Comparison of ENCODE assay signal across 22 mouse cellular contexts in genomic region chr7:90231431-90231830, GRCm38 (mm10). TPM values are rescaled to one million over a fixed set of nuclear protein-coding genes. Genes with fewer than 3 reads are reported as not detected.
DNase-seq lines count a peak whose midpoint lies in the region; ATAC-seq and TF ChIP-seq lines count a peak whose summit lies in the region.
"Had no signal": no experiment of that assay in that cellular context is flagged by ENCODE, and none has a peak within 500 bp of the region (broad histone marks: within the 10 kb centered on the region; RNA-seq: fewer than 3 reads in every experiment).

No protein-coding gene starts in this region.

- intact Hi-C loops in left cerebral cortex, postnatal 14 days (cut with DNase I): no loop called here

- no peak overlapping the region for H3K4me3 ChIP-seq in kidney, postnatal 0 days (replicated peaks; ENCODE audit: low read depth, low read length)
- H3K4me3 ChIP-seq in kidney, embryonic 16.5 days (ENCODE audit: low read length): no peak overlapping the region
- H3K4me3 ChIP-seq in lung, postnatal 0 days (ENCODE audit: low read depth, low read length): no peak overlapping the region
- H3K4me3 ChIP-seq: forebrain, embryonic 15.5 days; heart, embryonic 15.5 days; intestine, embryonic 15.5 days; limb, embryonic 13.5 days; liver, embryonic 15.5 days; neural tube, embryonic 15.5 days had no signal

- no peaks in the 10 kb centered on the region for H3K9me3 ChIP-seq in kidney, postnatal 0 days (replicated peaks; ENCODE audit: low read length)
- H3K9me3 ChIP-seq in kidney, embryonic 16.5 days (ENCODE audit: low read length): no peaks in the 10 kb centered on the region
- H3K9me3 ChIP-seq in lung, postnatal 0 days (ENCODE audit: low read length): no peaks in the 10 kb centered on the region
- H3K9me3 ChIP-seq: forebrain, embryonic 15.5 days; heart, embryonic 15.5 days; intestine, embryonic 15.5 days; limb, embryonic 13.5 days; liver, embryonic 15.5 days; neural tube, embryonic 15.5 days had no signal

- H3K4me2 ChIP-seq in kidney, postnatal 0 days (ENCODE audit: low read length): 0 out of 2 replicates have a peak overlapping the region, but pooled peaks have one; percentile 10
- no peak overlapping the region for H3K4me2 ChIP-seq in kidney, embryonic 16.5 days (replicated peaks; ENCODE audit: low read depth, low read length)
- peak overlapping the region; percentile 19; the same call in 1 of the 2 replicates for H3K4me2 ChIP-seq in lung, postnatal 0 days (replicated peaks; ENCODE audit: low read depth, low read length)
- H3K4me2 ChIP-seq: forebrain, embryonic 15.5 days; heart, embryonic 15.5 days; intestine, embryonic 15.5 days; limb, embryonic 13.5 days; liver, embryonic 15.5 days; neural tube, embryonic 15.5 days had no signal

- no peaks in the 10 kb centered on the region for H3K27me3 ChIP-seq in kidney, postnatal 0 days (ENCODE audit: insufficient read depth, low read length)
- H3K27me3 ChIP-seq in kidney, embryonic 16.5 days (ENCODE audit: insufficient read depth, low read length): no peaks in the 10 kb centered on the region
- H3K27me3 ChIP-seq in lung, postnatal 0 days (replicated peaks; ENCODE audit: insufficient read depth, low read length): no peaks in the 10 kb centered on the region
- H3K27me3 ChIP-seq: forebrain, embryonic 15.5 days; heart, embryonic 15.5 days; intestine, embryonic 15.5 days; limb, embryonic 13.5 days; liver, embryonic 15.5 days; neural tube, embryonic 15.5 days had no signal

- DNase-seq in kidney, postnatal 0 days (ENCODE audit: low spot score): no peak
- DNase-seq in left cerebral cortex, postnatal 14 days (ENCODE audit: low spot score in 2 of 2): peak; percentile 29 to 43
- DNase-seq in lung, postnatal 0 days (ENCODE audit: low spot score): peak; percentile 76
- DNase-seq in right cerebral cortex, postnatal 25 days: peak; percentile 39
- DNase-seq in embryo, embryonic 10 days (ENCODE audit: low spot score): no peak
- DNase-seq: adrenal gland, adult 2 months; cerebellum, adult 11-12 months; gastrocnemius, postnatal 36 days; kidney, postnatal 14 days had no signal

- ATAC-seq in kidney, postnatal 0 days (replicated peaks; ENCODE audit: low FRiP score, low read depth): no peak
- no peak for ATAC-seq in kidney, embryonic 16.5 days (ENCODE audit: low FRiP score, low TSS enrichment)
- peak; percentile 88 for ATAC-seq in lung, postnatal 0 days
- no peak for ATAC-seq in monocyte, adult 5-6 weeks (replicated peaks; ENCODE audit: insufficient number of reproducible peaks, low FRiP score, low TSS enrichment, poor library complexity, severe bottlenecking)
- ATAC-seq: forebrain, embryonic 15.5 days; intestine, embryonic 15.5 days had no signal

- no peaks in the 10 kb centered on the region for H3K4me1 ChIP-seq in kidney, postnatal 0 days (replicated peaks; ENCODE audit: insufficient read depth, low read length)
- no peaks in the 10 kb centered on the region for H3K4me1 ChIP-seq in kidney, embryonic 16.5 days (ENCODE audit: insufficient read depth, low read length)
- H3K4me1 ChIP-seq in lung, postnatal 0 days (ENCODE audit: insufficient read depth, low read depth, low read length): no peaks in the 10 kb centered on the region
- H3K4me1 ChIP-seq: forebrain, embryonic 15.5 days; heart, embryonic 15.5 days; intestine, embryonic 15.5 days; liver, embryonic 15.5 days; neural tube, embryonic 15.5 days had no signal

- no peak for TF ChIP-seq CTCF in kidney, postnatal 0 days (IDR thresholded peaks at IDR 0.05; ENCODE audit: low read depth)
- TF ChIP-seq CTCF in lung, postnatal 0 days (IDR thresholded peaks at IDR 0.05): no peak

- 46% methylated on average over 9 of the region's 9 CpGs for WGBS in kidney, postnatal 0 days
- whole genome bisulfite sequencing in kidney, embryonic 16.5 days: 57% methylated on average over 9 of the region's 9 CpGs
- 46% methylated on average over 9 of the region's 9 CpGs for WGBS in lung, postnatal 0 days

- TF ChIP-seq EP300 in lung, postnatal 0 days (IDR thresholded peaks at IDR 0.05): peak; percentile 42; the same call in 1 of the 2 replicates

- no peaks in the 10 kb centered on the region for H3K36me3 ChIP-seq in kidney, postnatal 0 days (ENCODE audit: insufficient read depth, low read length)
- H3K36me3 ChIP-seq in kidney, embryonic 16.5 days (ENCODE audit: insufficient read depth, low read length): no peaks in the 10 kb centered on the region
- no peaks in the 10 kb centered on the region for H3K36me3 ChIP-seq in lung, postnatal 0 days (ENCODE audit: insufficient read depth, low read length)
- H3K36me3 ChIP-seq: forebrain, embryonic 15.5 days; heart, embryonic 15.5 days; intestine, embryonic 15.5 days; limb, embryonic 13.5 days; liver, embryonic 15.5 days; neural tube, embryonic 15.5 days had no signal

- H3K9ac ChIP-seq in kidney, postnatal 0 days (ENCODE audit: low read depth, low read length): no peak overlapping the region
- no peak overlapping the region for H3K9ac ChIP-seq in kidney, embryonic 16.5 days (replicated peaks; ENCODE audit: low read length)
- no peak overlapping the region for H3K9ac ChIP-seq in lung, postnatal 0 days (replicated peaks; ENCODE audit: low read depth)
- H3K9ac ChIP-seq: forebrain, embryonic 15.5 days; heart, embryonic 15.5 days; intestine, embryonic 15.5 days; limb, embryonic 13.5 days; liver, embryonic 15.5 days; neural tube, embryonic 15.5 days had no signal

- H3K27ac ChIP-seq in kidney, postnatal 0 days: no peak overlapping the region
- no peak overlapping the region for H3K27ac ChIP-seq in kidney, embryonic 16.5 days (ENCODE audit: low read length)
- no peak overlapping the region; the same call in 1 of the 2 replicates for H3K27ac ChIP-seq in lung, postnatal 0 days (ENCODE audit: low read length)
- H3K27ac ChIP-seq: forebrain, embryonic 15.5 days; heart, embryonic 15.5 days; intestine, embryonic 15.5 days; limb, embryonic 13.5 days; liver, embryonic 15.5 days; neural tube, embryonic 15.5 days had no signal

RNA-seq across cellular contexts. Expression of gene Ccdc83, which starts 34.1 kb away (rescaled TPM):
- not detected in 2 replicates for polyA plus RNA-seq in kidney, postnatal 0 days (2015; fragmentation: Nextera tagmentation; extraction: Ambion mirVana)
- not detected in 2 replicates for polyA plus RNA-seq in kidney, embryonic 16.5 days (2015; fragmentation: Nextera tagmentation; extraction: Ambion mirVana)
- not detected for total RNA-seq in left cerebral cortex, postnatal 14 days (2021)
- 0.57 and 0.64 TPM in 2 replicates for polyA plus RNA-seq in lung, postnatal 0 days (2015; fragmentation: Nextera tagmentation; extraction: Ambion mirVana)
- total RNA-seq in monocyte, adult 5-6 weeks (2017): not detected in 3 replicates
- total RNA-seq: adrenal gland, adult 2 months; gastrocnemius, postnatal 36 days; megakaryocyte-erythroid progenitor cell, adult 5-6 weeks; MEL had no signal
- polyA plus RNA-seq: adrenal gland, adult 2 months; brain, embryonic 14.5 days; forebrain, embryonic 15.5 days; heart, embryonic 15.5 days; hindbrain, embryonic 11.5 days; intestine, embryonic 15.5 days; limb, embryonic 13.5 days; liver, embryonic 15.5 days; neural tube, embryonic 15.5 days; thymus, postnatal 0 days had no signal

Comparison
In these comparisons a context has a peak if more than half of its experiments do, and no peak if none do; other contexts are left out.
1. DNase-seq: peak in left cerebral cortex, postnatal 14 days (2 of 2), lung, postnatal 0 days (single experiment) and right cerebral cortex, postnatal 25 days (single experiment); none in kidney, postnatal 0 days (single experiment) and embryo, embryonic 10 days (single experiment).